Mouse (Mus musculus): ENCODE results near the gene Ckap4.

Gene Ckap4

GRCm38 (mm10) chr10:84549920-84550293, 16.0 kb upstream of the Ckap4 start:
- no peak for ATAC-seq (ENCODE audit: insufficient number of reproducible peaks, low FRiP score, low TSS enrichment)

GRCm38 (mm10) chr10:84549146-84549919, 15.5 kb upstream of the Ckap4 start:
- no peak for ATAC-seq (ENCODE audit: insufficient number of reproducible peaks, low FRiP score, low TSS enrichment)

GRCm38 (mm10) chr10:84544841-84545610, 11.2 kb upstream of the Ckap4 start:
- ATAC-seq (ENCODE audit: insufficient number of reproducible peaks, low FRiP score, low TSS enrichment), result no peak

GRCm38 (mm10) chr10:84542802-84543658, 9.2 kb upstream of the Ckap4 start:
- no peak for ATAC-seq (ENCODE audit: insufficient number of reproducible peaks, low FRiP score, low TSS enrichment)

GRCm38 (mm10) chr10:84539651-84540050, 5.8 kb upstream of the Ckap4 start:
- ATAC-seq (ENCODE audit: insufficient number of reproducible peaks, low FRiP score, low TSS enrichment), result no peak

- ATAC-seq (ENCODE audit: insufficient number of reproducible peaks, low FRiP score, low TSS enrichment), result no peak
Observed at GRCm38 (mm10) chr10:84535859-84536258, 2.0 kb upstream of the Ckap4 start.

- ATAC-seq (ENCODE audit: insufficient number of reproducible peaks, low FRiP score, low TSS enrichment), result no peak
Observed at GRCm38 (mm10) chr10:84535458-84535857, 1.6 kb upstream of the Ckap4 start.

GRCm38 (mm10) chr10:84532911-84533882, 665 bp downstream of the Ckap4 start:
- peak; percentile 73 for ATAC-seq (ENCODE audit: insufficient number of reproducible peaks, low FRiP score, low TSS enrichment)

- no peak for ATAC-seq (ENCODE audit: insufficient number of reproducible peaks, low FRiP score, low TSS enrichment)
Observed at GRCm38 (mm10) chr10:84532191-84532889, 1.5 kb downstream of the Ckap4 start.

GRCm38 (mm10) chr10:84531576-84531975, 2.3 kb downstream of the Ckap4 start:
- ATAC-seq (ENCODE audit: insufficient number of reproducible peaks, low FRiP score, low TSS enrichment), result no peak

- no peak for ATAC-seq (ENCODE audit: insufficient number of reproducible peaks, low FRiP score, low TSS enrichment)
Observed at GRCm38 (mm10) chr10:84530388-84530787, 3.5 kb downstream of the Ckap4 start.

- no peak for ATAC-seq (ENCODE audit: insufficient number of reproducible peaks, low FRiP score, low TSS enrichment)
Observed at GRCm38 (mm10) chr10:84527631-84528030, 6.2 kb downstream of the Ckap4 start.

GRCm38 (mm10) chr10:84527070-84527469, 6.8 kb downstream of the Ckap4 start:
- no peak for ATAC-seq (ENCODE audit: insufficient number of reproducible peaks, low FRiP score, low TSS enrichment)

GRCm38 (mm10) chr10:84526488-84526887, 7.4 kb downstream of the Ckap4 start:
- ATAC-seq (ENCODE audit: insufficient number of reproducible peaks, low FRiP score, low TSS enrichment), result no peak

- ATAC-seq (ENCODE audit: insufficient number of reproducible peaks, low FRiP score, low TSS enrichment), result no peak
Observed at GRCm38 (mm10) chr10:84523682-84524081, 10.2 kb downstream of the Ckap4 start.

- no peak for ATAC-seq (ENCODE audit: insufficient number of reproducible peaks, low FRiP score, low TSS enrichment)
Observed at GRCm38 (mm10) chr10:84516414-84516927, 17.4 kb downstream of the Ckap4 start.

- peak; percentile 53; the same call in 1 of the 2 replicates for ATAC-seq (ENCODE audit: insufficient number of reproducible peaks, low FRiP score, low TSS enrichment)
Observed at GRCm38 (mm10) chr10:84515980-84516379, 17.9 kb downstream of the Ckap4 start.

GRCm38 (mm10) chr10:84515512-84515950, 18.3 kb downstream of the Ckap4 start:
- peak; percentile 60 for ATAC-seq (ENCODE audit: insufficient number of reproducible peaks, low FRiP score, low TSS enrichment)
